Mouse (Mus musculus) megakaryocyte-erythroid progenitor cell, adult 5 weeks (primary cell): ENCODE data around the gene Neil1. TPM values are rescaled to one million over a fixed set of nuclear protein-coding genes. Genes with fewer than 3 reads are reported as not detected.

Experiments
- polyA plus RNA-seq: library from polyadenylated mRNA; stranded (reverse); fragments of >175 nt; gene quantifications from 2 replicates; pipeline ENCODE4 v1.2.3, GENCODE M21; 2012

The Neil1 gene
- 18.0 and 20.0 TPM in 2 replicates for polyA plus RNA-seq

DNA sequence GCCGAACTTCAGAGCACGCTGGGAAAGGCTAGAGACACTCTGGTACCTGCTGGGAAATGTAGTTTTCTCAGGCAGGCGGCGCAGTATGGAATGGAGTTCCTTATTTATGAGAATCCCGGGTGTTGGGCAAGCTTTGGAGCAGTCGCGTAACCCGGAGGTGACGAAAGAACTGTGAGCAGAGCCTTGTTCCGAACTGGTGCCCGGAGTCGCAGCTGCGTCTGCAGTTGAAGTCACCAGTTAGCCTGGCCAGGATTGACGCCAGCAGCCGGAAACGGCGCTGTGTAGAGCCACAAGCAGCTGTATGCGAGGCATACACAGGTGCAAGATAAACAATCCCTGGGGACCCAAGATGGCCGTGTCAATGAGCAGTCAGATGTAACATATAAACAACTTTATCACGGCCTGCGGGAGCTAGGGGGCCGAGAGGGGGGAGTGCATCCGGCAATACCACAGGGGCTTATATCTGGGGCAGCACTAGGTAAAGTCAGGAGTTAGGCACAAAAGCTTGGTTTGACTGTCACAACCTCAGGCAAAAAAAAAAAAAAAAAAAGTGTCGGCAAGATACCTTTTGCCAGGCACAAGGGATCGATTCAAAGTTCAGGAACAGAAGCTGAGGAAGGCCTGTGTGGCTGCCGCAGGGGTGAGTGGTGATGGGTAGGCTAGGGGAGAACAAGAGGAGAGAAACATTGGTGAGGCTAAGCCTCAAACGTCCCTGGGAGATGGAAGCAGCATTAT, at the start of gene Neil1:
Neil1 (minus strand) TSS at position 162 of the 735 bp plus-strand sequence.

GRCm38 (mm10) chr9:57158013-57158470, 9.9 kb upstream of the Neil1 start, which contains the start of gene Commd4:
Gene Commd4 (minus strand): TSS chr9:57158331.

GRCm38 (mm10) chr9:57130577-57131433, 17.3 kb downstream of the Neil1 start, which contains the start of gene Man2c1:
Gene Man2c1 (plus strand): TSS chr9:57130690.

Other genes with a start within 250 kb of the Neil1 start
- 1.9 and 2.0 TPM in 2 replicates for gene Snx33, start 219.9 kb downstream of the Neil1 start, polyA plus RNA-seq
- 71.9 and 81.0 TPM in 2 replicates for gene Imp3, start 210.8 kb downstream of the Neil1 start, polyA plus RNA-seq
- gene Snupn, start 197.4 kb downstream of the Neil1 start, polyA plus RNA-seq, result 1.00 and 1.1 TPM in 2 replicates
- gene Ptpn9, start 153.4 kb downstream of the Neil1 start, polyA plus RNA-seq, result 24.6 and 34.3 TPM in 2 replicates
- gene Sin3a, start 76.3 kb downstream of the Neil1 start, polyA plus RNA-seq, result 12.6 and 17.1 TPM in 2 replicates
- 99.3 and 110 TPM in 2 replicates for gene Man2c1, start 17.6 kb downstream of the Neil1 start, polyA plus RNA-seq
- gene Commd4, start 10.0 kb upstream of the Neil1 start, polyA plus RNA-seq, result 46.9 and 50.6 TPM in 2 replicates
- gene Trcg1, start 88.3 kb upstream of the Neil1 start, polyA plus RNA-seq, result not detected in 2 replicates
- 178 and 209 TPM in 2 replicates for gene 1700017B05Rik, start 114.3 kb upstream of the Neil1 start, polyA plus RNA-seq